Mouse (Mus musculus) forebrain, postnatal 0 days (tissue): ENCODE measurements around the gene Txnrd1. TPM values are rescaled to one million over a fixed set of nuclear protein-coding genes. Genes with fewer than 3 reads are reported as not detected.

Experiments
- ATAC-seq: fragments of 200-750 bp; cut with Nextera tagmentation; 2 replicates; pipeline ENCODE4 v1.8.0; 2017; ENCODE audit warnings: mild to moderate bottlenecking, moderate library complexity
- DNase-seq: peaks from one replicate; pipeline ENCODE4 v3.0.0-alpha.2; 2015
- H3K27ac ChIP-seq: fragments of 300-500 bp; sonication (generic); 2 replicates; pipeline ENCODE4 v1.5.1; 2014; ENCODE audit warnings: low read depth, mild to moderate bottlenecking, antibody characterized with exemption, low read length, moderate library complexity, mixed read lengths
- H3K27me3 ChIP-seq: fragments of 300-500 bp; sonication (generic); 2 replicates; pipeline ENCODE4 v1.6.1; 2014; ENCODE audit warnings: mild to moderate bottlenecking, low read length, mixed read lengths; ENCODE audit not compliant: insufficient read depth
- H3K36me3 ChIP-seq: fragments of 300-500 bp; sonication (generic); 2 replicates; pipeline ENCODE4 v1.6.1; 2014; ENCODE audit warnings: mild to moderate bottlenecking, moderate library complexity; ENCODE audit not compliant: insufficient read depth
- H3K4me1 ChIP-seq: fragments of 300-500 bp; sonication (generic); 2 replicates; pipeline ENCODE4 v1.6.1; 2014; ENCODE audit warnings: antibody characterized with exemption; ENCODE audit not compliant: insufficient read depth
- H3K4me2 ChIP-seq: fragments of 300-500 bp; sonication (generic); 2 replicates; pipeline ENCODE4 v1.6.1; 2014; ENCODE audit warnings: low read depth, mild to moderate bottlenecking, moderate library complexity
- H3K4me3 ChIP-seq: fragments of 300-500 bp; sonication (generic); 2 replicates; pipeline ENCODE4 v1.5.1; 2014; ENCODE audit warnings: low read depth, low read length, mixed read lengths
- H3K9ac ChIP-seq: fragments of 300-500 bp; sonication (generic); 2 replicates; pipeline ENCODE4 v1.6.1; 2014; ENCODE audit warnings: mild to moderate bottlenecking
- H3K9me3 ChIP-seq: fragments of 300-500 bp; sonication (generic); 2 replicates; pipeline ENCODE4 v1.6.1; 2016; ENCODE audit warnings: low read length
- CTCF ChIP-seq: sonication (generic); IDR thresholded peaks from 2 replicates; pipeline ENCODE4 v1.5.1; 2016; ENCODE audit warnings: antibody characterized with exemption, control low read depth, low read depth
- WGBS: fragments of 180-500 bp; shearing (Covaris S2); extraction: QIAGEN DNeasy Blood & Tissue Kit; methylation state at CpG from one replicate; pipeline ENCODE4 v1.1.7; 2014; 5-methylcytosine and 5-hydroxymethylcytosine counted together
- polyA plus RNA-seq: library from polyadenylated mRNA; unstranded; fragments of >200 nt; fragmentation: Nextera tagmentation; extraction: Ambion mirVana; gene quantifications from 2 replicates; pipeline ENCODE4 v1.2.1, GENCODE M21; 2015
- total RNA-seq: library from RNA; depleted of rRNA; stranded (reverse); fragments of >200 nt; gene quantifications from 2 replicates; pipeline ENCODE4 v1.2.3, GENCODE M21; 2014; rRNA removed

Gene Txnrd1
- total and polyA plus RNA-seq, 2 experiments from 2014 or later: 81.5 to 108 TPM

GRCm38 (mm10) chr10:82924750-82925149, 91.0 kb downstream of the Txnrd1 start:
- WGBS: 94% methylated on average over 2 of the region's 2 CpGs
- no peak for TF ChIP-seq CTCF
- no peak for ATAC-seq
- no peaks in the 10 kb centered on the region for H3K36me3 ChIP-seq
- H3K9ac ChIP-seq: no peak overlapping the region
- no peak overlapping the region for H3K27ac ChIP-seq
- no peak for DNase-seq
- no peak overlapping the region for H3K4me3 ChIP-seq
- no peaks in the 10 kb centered on the region for H3K4me1 ChIP-seq
- no peak overlapping the region for H3K4me2 ChIP-seq
- H3K27me3 ChIP-seq: no peaks in the 10 kb centered on the region
- H3K9me3 ChIP-seq: no peaks in the 10 kb centered on the region

GRCm38 (mm10) chr10:82925624-82926023, 91.9 kb downstream of the Txnrd1 start:
- ATAC-seq: no peak
- Histone ChIP-seq H3K27me3 (no peaks in the 10 kb centered on the region), H3K27ac (no peak overlapping the region), H3K4me2 (no peak overlapping the region), H3K4me1 (no peaks in the 10 kb centered on the region), H3K9ac (no peak overlapping the region), H3K36me3 (no peaks in the 10 kb centered on the region), H3K9me3 (no peaks in the 10 kb centered on the region), H3K4me3 (no peak overlapping the region)
- WGBS: 79% methylated on average over 2 of the region's 2 CpGs
- TF ChIP-seq CTCF: no peak
- DNase-seq: no peak

GRCm38 (mm10) chr10:82935018-82935633, 101.4 kb downstream of the Txnrd1 start:
- no peaks in the 10 kb centered on the region for H3K9me3 ChIP-seq
- H3K4me1 ChIP-seq: no peaks in the 10 kb centered on the region
- DNase-seq: no peak
- H3K36me3 ChIP-seq: no peaks in the 10 kb centered on the region
- no peak overlapping the region for H3K4me2 ChIP-seq
- H3K4me3 ChIP-seq: no peak overlapping the region
- no peak overlapping the region for H3K27ac ChIP-seq
- no peak for ATAC-seq
- no peak overlapping the region for H3K9ac ChIP-seq
- 90% methylated on average over 13 of the region's 13 CpGs for WGBS
- no peaks in the 10 kb centered on the region for H3K27me3 ChIP-seq
- TF ChIP-seq CTCF: no peak

- TF ChIP-seq CTCF: no peak
- Histone ChIP-seq H3K9me3 (no peaks in the 10 kb centered on the region), H3K4me2 (no peak overlapping the region), H3K36me3 (no peaks in the 10 kb centered on the region), H3K27ac (no peak overlapping the region), H3K27me3 (no peaks in the 10 kb centered on the region), H3K4me1 (no peaks in the 10 kb centered on the region), H3K9ac (no peak overlapping the region), H3K4me3 (no peak overlapping the region)
- DNase-seq (no peak), ATAC-seq (no peak)
- 89% methylated on average over 6 of the region's 6 CpGs for WGBS
These were observed 102.0 kb downstream of the Txnrd1 start for GRCm38 (mm10) chr10:82935774-82936173.

Other genes starting within 250 kb of the Txnrd1 start
- 21.0 and 28.7 TPM in 2 replicates for gene 1190007I07Rik, start 210.7 kb upstream of the Txnrd1 start, total RNA-seq
- 29.4 and 29.8 TPM in 2 replicates for gene 1190007I07Rik, start 210.7 kb upstream of the Txnrd1 start, polyA plus RNA-seq
- 85.0 and 99.5 TPM in 2 replicates for gene Tdg, start 204.1 kb upstream of the Txnrd1 start, total RNA-seq
- 132 and 142 TPM in 2 replicates for gene Tdg, start 204.1 kb upstream of the Txnrd1 start, polyA plus RNA-seq
- gene Glt8d2, start 143.3 kb upstream of the Txnrd1 start, total RNA-seq: 1.9 and 3.0 TPM in 2 replicates
- 1.9 and 2.4 TPM in 2 replicates for gene Glt8d2, start 143.3 kb upstream of the Txnrd1 start, polyA plus RNA-seq
- 31.2 and 31.5 TPM in 2 replicates for gene Hcfc2, start 137.8 kb upstream of the Txnrd1 start, total RNA-seq
- 21.5 and 31.1 TPM in 2 replicates for gene Hcfc2, start 137.8 kb upstream of the Txnrd1 start, polyA plus RNA-seq
- gene Nfyb, start 69.8 kb upstream of the Txnrd1 start, total RNA-seq: 69.2 and 78.1 TPM in 2 replicates
- gene Nfyb, start 69.8 kb upstream of the Txnrd1 start, polyA plus RNA-seq: 32.4 and 34.2 TPM in 2 replicates
- 1.4 TPM in 2 replicates for gene Eid3, start 32.7 kb downstream of the Txnrd1 start, total RNA-seq
- gene Eid3, start 32.7 kb downstream of the Txnrd1 start, polyA plus RNA-seq: 0.14 and 0.30 TPM in 2 replicates
- gene Chst11, start 151.5 kb downstream of the Txnrd1 start, total RNA-seq: 15.7 and 20.8 TPM in 2 replicates
- 2.2 and 2.9 TPM in 2 replicates for gene Chst11, start 151.5 kb downstream of the Txnrd1 start, polyA plus RNA-seq